Mouse (Mus musculus): ENCODE data around the gene Olfr222. TPM values are rescaled to one million over a fixed set of nuclear protein-coding genes. Genes with fewer than 3 reads are reported as not detected.

Olfr222 gene
- polyA plus RNA-seq, 1 experiment from 2014 or later, result 0.09 TPM

- WGBS, result 23% methylated on average over 6 of the region's 6 CpGs
- no peaks in the 10 kb centered on the region for H3K36me3 ChIP-seq
- ATAC-seq (ENCODE audit: insufficient number of reproducible peaks, insufficient read depth, low FRiP score, low TSS enrichment), result no peak
- no peak overlapping the region for H3K27ac ChIP-seq
- no peaks in the 10 kb centered on the region for H3K4me1 ChIP-seq
- no peak overlapping the region for H3K9ac ChIP-seq
- no peak overlapping the region for H3K4me2 ChIP-seq (replicated peaks)
- no peaks in the 10 kb centered on the region for H3K27me3 ChIP-seq
- H3K9me3 ChIP-seq, result no peaks in the 10 kb centered on the region
- no peak overlapping the region for H3K4me3 ChIP-seq
Measured at GRCm38 (mm10) chr11:59584539-59584938, 8.5 kb upstream of the Olfr222 start.

GRCm38 (mm10) chr11:59575726-59576125 is 309 bp downstream of the Olfr222 start:
- Histone ChIP-seq H3K36me3 (no peaks in the 10 kb centered on the region), H3K27me3 (peaks cover 6% of the 10 kb centered on the region; the same call in 1 of the 2 replicates), H3K4me3 (no peak overlapping the region), H3K9me3 (no peaks in the 10 kb centered on the region), H3K4me1 (no peaks in the 10 kb centered on the region), H3K27ac (no peak overlapping the region), H3K9ac (no peak overlapping the region), H3K4me2 (replicated peaks) (no peak overlapping the region)
- WGBS, result 56% methylated on average over 9 of the region's 9 CpGs
- no peak for ATAC-seq (ENCODE audit: insufficient number of reproducible peaks, insufficient read depth, low FRiP score, low TSS enrichment)

- peaks cover 8% of the 10 kb centered on the region; the same call in 1 of the 2 replicates for H3K27me3 ChIP-seq
Measured at GRCm38 (mm10) chr11:59569306-59569705, 6.7 kb downstream of the Olfr222 start.

GRCm38 (mm10) chr11:59562837-59563236 is 13.2 kb downstream of the Olfr222 start:
- H3K4me1 ChIP-seq, result no peaks in the 10 kb centered on the region
- H3K9ac ChIP-seq, result no peak overlapping the region
- H3K4me3 ChIP-seq, result no peak overlapping the region
- WGBS, result 81% methylated on average over 9 of the region's 9 CpGs
- no peaks in the 10 kb centered on the region for H3K27me3 ChIP-seq
- H3K27ac ChIP-seq, result no peak overlapping the region
- no peak for ATAC-seq (ENCODE audit: insufficient number of reproducible peaks, insufficient read depth, low FRiP score, low TSS enrichment)
- no peaks in the 10 kb centered on the region for H3K36me3 ChIP-seq
- no peak overlapping the region for H3K4me2 ChIP-seq (replicated peaks)
- H3K9me3 ChIP-seq, result no peaks in the 10 kb centered on the region

More at GRCm38 (mm10) chr11:59569306-59569705, 6.7 kb downstream of the Olfr222 start:
- no peak overlapping the region for H3K9ac ChIP-seq
- no peaks in the 10 kb centered on the region for H3K36me3 ChIP-seq
- ATAC-seq (ENCODE audit: insufficient number of reproducible peaks, insufficient read depth, low FRiP score, low TSS enrichment), result no peak
- WGBS, result 63% methylated on average over 3 of the region's 3 CpGs
- no peak overlapping the region for H3K4me2 ChIP-seq (replicated peaks)
- H3K27ac ChIP-seq, result no peak overlapping the region
- H3K4me3 ChIP-seq, result no peak overlapping the region
- no peaks in the 10 kb centered on the region for H3K4me1 ChIP-seq
- no peaks in the 10 kb centered on the region for H3K9me3 ChIP-seq

- WGBS, result 92% methylated on average over 4 of the region's 4 CpGs
- ATAC-seq (ENCODE audit: insufficient number of reproducible peaks, insufficient read depth, low FRiP score, low TSS enrichment), result no peak
- H3K36me3 ChIP-seq, result no peaks in the 10 kb centered on the region
- H3K4me2 ChIP-seq (replicated peaks), result no peak overlapping the region
- H3K4me1 ChIP-seq, result no peaks in the 10 kb centered on the region
- no peak overlapping the region for H3K4me3 ChIP-seq
- no peak overlapping the region for H3K27ac ChIP-seq
- no peaks in the 10 kb centered on the region for H3K9me3 ChIP-seq
- H3K27me3 ChIP-seq, result no peaks in the 10 kb centered on the region
- no peak overlapping the region for H3K9ac ChIP-seq
Measured at GRCm38 (mm10) chr11:59562336-59562735, 13.7 kb downstream of the Olfr222 start.

GRCm38 (mm10) chr11:59560906-59561305 is 15.1 kb downstream of the Olfr222 start:
- ATAC-seq (ENCODE audit: insufficient number of reproducible peaks, insufficient read depth, low FRiP score, low TSS enrichment), result no peak
- WGBS, result 63% methylated on average over 3 of the region's 3 CpGs
- Histone ChIP-seq H3K27me3 (no peaks in the 10 kb centered on the region), H3K4me3 (no peak overlapping the region), H3K36me3 (no peaks in the 10 kb centered on the region), H3K4me2 (replicated peaks) (no peak overlapping the region), H3K4me1 (0 out of 2 replicates have a peak, but pooled peaks cover under 1% of the 10 kb centered on the region), H3K9ac (no peak overlapping the region), H3K27ac (no peak overlapping the region), H3K9me3 (no peaks in the 10 kb centered on the region)

GRCm38 (mm10) chr11:59554535-59554934 is 21.5 kb downstream of the Olfr222 start:
- Histone ChIP-seq H3K9ac (no peak overlapping the region), H3K27ac (no peak overlapping the region), H3K4me1 (0 out of 2 replicates have a peak, but pooled peaks cover 3% of the 10 kb centered on the region), H3K36me3 (no peaks in the 10 kb centered on the region), H3K27me3 (no peaks in the 10 kb centered on the region), H3K4me2 (replicated peaks) (no peak overlapping the region), H3K9me3 (no peaks in the 10 kb centered on the region), H3K4me3 (no peak overlapping the region)
- WGBS, result 81% methylated on average over 8 of the region's 8 CpGs
- ATAC-seq (ENCODE audit: insufficient number of reproducible peaks, insufficient read depth, low FRiP score, low TSS enrichment), result no peak

GRCm38 (mm10) chr11:59554127-59554526 is 21.9 kb downstream of the Olfr222 start:
- WGBS, result 92% methylated on average over 11 of the region's 11 CpGs
- no peak overlapping the region for H3K4me2 ChIP-seq (replicated peaks)
- no peaks in the 10 kb centered on the region for H3K9me3 ChIP-seq
- no peak overlapping the region for H3K27ac ChIP-seq
- no peaks in the 10 kb centered on the region for H3K36me3 ChIP-seq
- no peak overlapping the region for H3K9ac ChIP-seq
- 0 out of 2 replicates have a peak, but pooled peaks cover 3% of the 10 kb centered on the region for H3K4me1 ChIP-seq
- no peak for ATAC-seq (ENCODE audit: insufficient number of reproducible peaks, insufficient read depth, low FRiP score, low TSS enrichment)
- no peaks in the 10 kb centered on the region for H3K27me3 ChIP-seq
- H3K4me3 ChIP-seq, result no peak overlapping the region

GRCm38 (mm10) chr11:59544005-59544404 is 32.0 kb downstream of the Olfr222 start:
- no peak overlapping the region for H3K9ac ChIP-seq
- no peak overlapping the region for H3K4me2 ChIP-seq (replicated peaks)
- H3K36me3 ChIP-seq, result no peaks in the 10 kb centered on the region
- no peak overlapping the region for H3K27ac ChIP-seq
- no peak for ATAC-seq (ENCODE audit: insufficient number of reproducible peaks, insufficient read depth, low FRiP score, low TSS enrichment)
- no peaks in the 10 kb centered on the region for H3K27me3 ChIP-seq
- no peaks in the 10 kb centered on the region for H3K4me1 ChIP-seq
- no peak overlapping the region for H3K4me3 ChIP-seq
- H3K9me3 ChIP-seq, result no peaks in the 10 kb centered on the region
- 91% methylated on average over 9 of the region's 9 CpGs for WGBS

GRCm38 (mm10) chr11:59543376-59543775 is 32.7 kb downstream of the Olfr222 start:
- no peaks in the 10 kb centered on the region; the same call in 1 of the 2 replicates for H3K4me1 ChIP-seq
- H3K4me2 ChIP-seq (replicated peaks), result no peak overlapping the region
- no peak overlapping the region for H3K9ac ChIP-seq
- no peaks in the 10 kb centered on the region for H3K9me3 ChIP-seq
- 88% methylated on average over 3 of the region's 3 CpGs for WGBS
- no peaks in the 10 kb centered on the region for H3K27me3 ChIP-seq
- H3K36me3 ChIP-seq, result no peaks in the 10 kb centered on the region
- no peak for ATAC-seq (ENCODE audit: insufficient number of reproducible peaks, insufficient read depth, low FRiP score, low TSS enrichment)
- H3K4me3 ChIP-seq, result no peak overlapping the region
- H3K27ac ChIP-seq, result no peak overlapping the region

- Histone ChIP-seq H3K36me3 (no peaks in the 10 kb centered on the region), H3K27me3 (no peaks in the 10 kb centered on the region), H3K4me3 (no peak overlapping the region), H3K9ac (no peak overlapping the region), H3K4me1 (peaks cover 3% of the 10 kb centered on the region), H3K9me3 (no peaks in the 10 kb centered on the region), H3K27ac (no peak overlapping the region), H3K4me2 (replicated peaks) (no peak overlapping the region)
- ATAC-seq (ENCODE audit: insufficient number of reproducible peaks, insufficient read depth, low FRiP score, low TSS enrichment), result no peak
- 81% methylated on average over 6 of the region's 6 CpGs for WGBS
Measured at GRCm38 (mm10) chr11:59542442-59542841, 33.6 kb downstream of the Olfr222 start.

GRCm38 (mm10) chr11:59541324-59541723 is 34.7 kb downstream of the Olfr222 start, which contains the start of gene Nlrp3:
Gene Nlrp3 (plus strand): TSS chr11:59541568.
- Histone ChIP-seq H3K9me3 (no peaks in the 10 kb centered on the region), H3K9ac (no peak within 1 kb of the TSS), H3K27ac (no peak within 1 kb of the TSS), H3K27me3 (no peaks in the 10 kb centered on the region), H3K4me3 (no peak within 1 kb of the TSS), H3K36me3 (no peaks in the 10 kb centered on the region), H3K4me1 (peaks cover 4% of the 10 kb centered on the region), H3K4me2 (replicated peaks) (no peak within 1 kb of the TSS)
- ATAC-seq (ENCODE audit: insufficient number of reproducible peaks, insufficient read depth, low FRiP score, low TSS enrichment), result no peak
- WGBS, result 38% methylated on average over 3 of the region's 3 CpGs

- H3K4me1 ChIP-seq, result peaks cover 4% of the 10 kb centered on the region
- H3K4me3 ChIP-seq, result no peak overlapping the region
- H3K4me2 ChIP-seq (replicated peaks), result no peak overlapping the region
- no peaks in the 10 kb centered on the region for H3K9me3 ChIP-seq
- WGBS, result 82% methylated on average over 3 of the region's 3 CpGs
- no peaks in the 10 kb centered on the region for H3K27me3 ChIP-seq
- no peak for ATAC-seq (ENCODE audit: insufficient number of reproducible peaks, insufficient read depth, low FRiP score, low TSS enrichment)
- no peak overlapping the region for H3K9ac ChIP-seq
- no peak overlapping the region for H3K27ac ChIP-seq
- H3K36me3 ChIP-seq, result no peaks in the 10 kb centered on the region
Measured at GRCm38 (mm10) chr11:59540123-59540522, 35.9 kb downstream of the Olfr222 start.

All from embryonic facial prominence, embryonic 12.5 days (tissue).